Mouse (Mus musculus): ENCODE measurements around the gene Arid5b. TPM values are rescaled to one million over a fixed set of nuclear protein-coding genes. Genes with fewer than 3 reads are reported as not detected.

Gene Arid5b
- polyA plus RNA-seq, 1 experiment, result 8.6 TPM

- DNase-seq, result peak; percentile 77
- TF ChIP-seq POLR2A (IDR thresholded peaks at IDR 0.05; ENCODE audit: low read depth, low read length) (no peak), CTCF (conservative IDR thresholded peaks at IDR 0.05; ENCODE audit: insufficient read depth, insufficient read length, low read depth, low read length) (no peak)
- H3K36me3 ChIP-seq (ENCODE audit: control insufficient read depth, insufficient read depth, low read length), result no peaks in the 10 kb centered on the region; the same call in 1 of the 2 replicates
- WGBS, result 45% methylated on average over 4 of the region's 4 CpGs
- no peaks in the 10 kb centered on the region for H3K27me3 ChIP-seq (replicated peaks; ENCODE audit: control insufficient read depth, insufficient read depth, low read length)
- H3K4me3 ChIP-seq (ENCODE audit: insufficient read depth, low read depth, low read length), result no peak overlapping the region
- peaks cover 17% of the 10 kb centered on the region; the same call in 1 of the 2 replicates for H3K4me1 ChIP-seq (ENCODE audit: control insufficient read depth, insufficient read depth, low read length)
- H3K27ac ChIP-seq (ENCODE audit: insufficient read depth, low read depth, low read length), result peak overlapping the region; percentile 71; the same call in 1 of the 2 replicates
These were observed 59.9 kb downstream of the Arid5b start for GRCm38 (mm10) chr10:68218678-68219077.

- DNase-seq, result peak; percentile 70
These were observed 63.6 kb downstream of the Arid5b start for GRCm38 (mm10) chr10:68214809-68215468.

GRCm38 (mm10) chr10:68212061-68212915 lies 66.3 kb downstream of the Arid5b start:
- peaks cover 23% of the 10 kb centered on the region for H3K4me1 ChIP-seq (ENCODE audit: control insufficient read depth, insufficient read depth, low read length)
- H3K27ac ChIP-seq (ENCODE audit: insufficient read depth, low read depth, low read length), result peak overlapping the region; percentile 95
- 37% methylated on average over 10 of the region's 10 CpGs for WGBS
- DNase-seq, result peak; percentile 81
- TF ChIP-seq POLR2A (IDR thresholded peaks at IDR 0.05; ENCODE audit: low read depth, low read length) (no peak), CTCF (conservative IDR thresholded peaks at IDR 0.05; ENCODE audit: insufficient read depth, insufficient read length, low read depth, low read length) (no peak)
- H3K27me3 ChIP-seq (replicated peaks; ENCODE audit: control insufficient read depth, insufficient read depth, low read length), result no peaks in the 10 kb centered on the region
- no peak overlapping the region for H3K4me3 ChIP-seq (ENCODE audit: insufficient read depth, low read depth, low read length)
- H3K36me3 ChIP-seq (ENCODE audit: control insufficient read depth, insufficient read depth, low read length), result no peaks in the 10 kb centered on the region; the same call in 1 of the 2 replicates

More at GRCm38 (mm10) chr10:68214809-68215468, 63.6 kb downstream of the Arid5b start:
- TF ChIP-seq CTCF (conservative IDR thresholded peaks at IDR 0.05; ENCODE audit: insufficient read depth, insufficient read length, low read depth, low read length) (no peak), POLR2A (IDR thresholded peaks at IDR 0.05; ENCODE audit: low read depth, low read length) (no peak)
- H3K36me3 ChIP-seq (ENCODE audit: control insufficient read depth, insufficient read depth, low read length), result no peaks in the 10 kb centered on the region; the same call in 1 of the 2 replicates
- peaks cover 34% of the 10 kb centered on the region for H3K4me1 ChIP-seq (ENCODE audit: control insufficient read depth, insufficient read depth, low read length)
- no peak overlapping the region for H3K4me3 ChIP-seq (ENCODE audit: insufficient read depth, low read depth, low read length)
- H3K27ac ChIP-seq (ENCODE audit: insufficient read depth, low read depth, low read length), result peak overlapping the region; percentile 26
- no peaks in the 10 kb centered on the region for H3K27me3 ChIP-seq (replicated peaks; ENCODE audit: control insufficient read depth, insufficient read depth, low read length)
- WGBS, result 46% methylated on average over 9 of the region's 9 CpGs

GRCm38 (mm10) chr10:68211514-68211913 lies 67.0 kb downstream of the Arid5b start:
- Histone ChIP-seq H3K4me1 (ENCODE audit: control insufficient read depth, insufficient read depth, low read length) (peaks cover 23% of the 10 kb centered on the region), H3K27ac (ENCODE audit: insufficient read depth, low read depth, low read length) (peak overlapping the region; percentile 95), H3K4me3 (ENCODE audit: insufficient read depth, low read depth, low read length) (no peak overlapping the region), H3K27me3 (replicated peaks; ENCODE audit: control insufficient read depth, insufficient read depth, low read length) (no peaks in the 10 kb centered on the region), H3K36me3 (ENCODE audit: control insufficient read depth, insufficient read depth, low read length) (no peaks in the 10 kb centered on the region; the same call in 1 of the 2 replicates)
- peak; percentile 83 for DNase-seq
- TF ChIP-seq CTCF (conservative IDR thresholded peaks at IDR 0.05; ENCODE audit: insufficient read depth, insufficient read length, low read depth, low read length) (no peak), POLR2A (IDR thresholded peaks at IDR 0.05; ENCODE audit: low read depth, low read length) (no peak)
- 35% methylated on average over 2 of the region's 2 CpGs for WGBS

GRCm38 (mm10) chr10:68210025-68210642 lies 68.4 kb downstream of the Arid5b start:
- no peaks in the 10 kb centered on the region; the same call in 1 of the 2 replicates for H3K36me3 ChIP-seq (ENCODE audit: control insufficient read depth, insufficient read depth, low read length)
- no peak overlapping the region for H3K4me3 ChIP-seq (ENCODE audit: insufficient read depth, low read depth, low read length)
- peaks cover 21% of the 10 kb centered on the region for H3K4me1 ChIP-seq (ENCODE audit: control insufficient read depth, insufficient read depth, low read length)
- 79% methylated on average over 12 of the region's 12 CpGs for WGBS
- TF ChIP-seq POLR2A (IDR thresholded peaks at IDR 0.05; ENCODE audit: low read depth, low read length), result no peak
- TF ChIP-seq CTCF (conservative IDR thresholded peaks at IDR 0.05; ENCODE audit: insufficient read depth, insufficient read length, low read depth, low read length), result no peak
- peak overlapping the region; percentile 28; the same call in 1 of the 2 replicates for H3K27ac ChIP-seq (ENCODE audit: insufficient read depth, low read depth, low read length)
- no peak for DNase-seq
- H3K27me3 ChIP-seq (replicated peaks; ENCODE audit: control insufficient read depth, insufficient read depth, low read length), result no peaks in the 10 kb centered on the region

- Histone ChIP-seq H3K27me3 (replicated peaks; ENCODE audit: control insufficient read depth, insufficient read depth, low read length) (no peaks in the 10 kb centered on the region), H3K36me3 (ENCODE audit: control insufficient read depth, insufficient read depth, low read length) (no peaks in the 10 kb centered on the region; the same call in 1 of the 2 replicates), H3K27ac (ENCODE audit: insufficient read depth, low read depth, low read length) (no peak overlapping the region), H3K4me3 (ENCODE audit: insufficient read depth, low read depth, low read length) (no peak overlapping the region), H3K4me1 (ENCODE audit: control insufficient read depth, insufficient read depth, low read length) (peaks cover 23% of the 10 kb centered on the region)
- 53% methylated on average over 5 of the region's 5 CpGs for WGBS
- no peak for DNase-seq
- no peak for TF ChIP-seq POLR2A (IDR thresholded peaks at IDR 0.05; ENCODE audit: low read depth, low read length)
- no peak for TF ChIP-seq CTCF (conservative IDR thresholded peaks at IDR 0.05; ENCODE audit: insufficient read depth, insufficient read length, low read depth, low read length)
These were observed 69.9 kb downstream of the Arid5b start for GRCm38 (mm10) chr10:68208670-68209065.

Measured in kidney, adult 2 months (tissue).